Mouse (Mus musculus): Measurements from ENCODE around the gene Shf. TPM values are rescaled to one million over a fixed set of nuclear protein-coding genes. Genes with fewer than 3 reads are reported as not detected.
A peak's percentile ranks its signal among the peaks of the same experiment; 100 is the strongest.

Gene Shf
- total RNA-seq, 2 experiments from 2014 or later = 61.7 to 62.6 TPM

GRCm38 (mm10) chr2:122324586-122324985 is 44.4 kb downstream of the Shf start:
- Histone ChIP-seq H3K4me3 (no peak overlapping the region), H3K27ac (no peak overlapping the region)
- DNase-seq (ENCODE audit: low spot score in 2 of 2) = no peak
- no peak for TF ChIP-seq CTCF (conservative IDR thresholded peaks at IDR 0.05)

GRCm38 (mm10) chr2:122323960-122324359 is 45.0 kb downstream of the Shf start:
- no peak for DNase-seq (ENCODE audit: low spot score in 2 of 2)
- Histone ChIP-seq H3K27ac (no peak overlapping the region), H3K4me3 (no peak overlapping the region)
- no peak for TF ChIP-seq CTCF (conservative IDR thresholded peaks at IDR 0.05)

- Histone ChIP-seq H3K4me3 (no peak overlapping the region), H3K27ac (no peak overlapping the region)
- DNase-seq (ENCODE audit: low spot score in 2 of 2) = no peak
- no peak for TF ChIP-seq CTCF (conservative IDR thresholded peaks at IDR 0.05)
These were observed 51.6 kb downstream of the Shf start for GRCm38 (mm10) chr2:122317384-122317783.

DNA sequence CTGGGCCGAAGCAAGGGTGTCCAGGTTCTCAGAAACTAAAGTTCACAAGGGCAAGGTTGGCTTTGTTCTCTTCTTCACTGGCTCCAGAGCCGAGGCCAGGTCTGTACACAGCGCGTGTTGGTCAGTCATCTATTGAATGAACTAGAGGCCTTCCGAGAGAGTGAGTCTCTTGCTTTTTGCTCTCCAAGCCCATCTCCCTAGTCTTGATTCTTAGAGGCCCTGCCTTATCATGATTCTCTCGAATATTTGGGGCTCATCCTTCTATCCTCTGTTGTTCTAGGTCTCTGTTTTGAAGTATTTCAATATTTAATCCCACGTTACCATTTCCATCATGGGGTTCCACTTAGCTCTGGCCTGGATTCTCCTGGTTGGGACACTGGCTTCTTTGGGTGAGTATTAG is 53.6 kb downstream of the Shf start, which contains the start of gene Duox1:
Duox1 (plus strand) TSS at position 301 of the 400 bp plus-strand sequence.
- no peak for TF ChIP-seq CTCF (conservative IDR thresholded peaks at IDR 0.05)
- no peak for DNase-seq (ENCODE audit: low spot score in 2 of 2)
- no peak within 1 kb of the TSS for H3K27ac ChIP-seq
- no peak within 1 kb of the TSS for H3K4me3 ChIP-seq

GRCm38 (mm10) chr2:122313536-122313935 is 55.4 kb downstream of the Shf start, which contains the start of gene Duoxa1:
TSS of gene Duoxa1 (minus strand) at chr2:122313730.
- peak within 1 kb of the TSS; percentile 30; the same call in 1 of the 2 replicates for H3K4me3 ChIP-seq
- TF ChIP-seq CTCF (conservative IDR thresholded peaks at IDR 0.05) = no peak

DNA sequence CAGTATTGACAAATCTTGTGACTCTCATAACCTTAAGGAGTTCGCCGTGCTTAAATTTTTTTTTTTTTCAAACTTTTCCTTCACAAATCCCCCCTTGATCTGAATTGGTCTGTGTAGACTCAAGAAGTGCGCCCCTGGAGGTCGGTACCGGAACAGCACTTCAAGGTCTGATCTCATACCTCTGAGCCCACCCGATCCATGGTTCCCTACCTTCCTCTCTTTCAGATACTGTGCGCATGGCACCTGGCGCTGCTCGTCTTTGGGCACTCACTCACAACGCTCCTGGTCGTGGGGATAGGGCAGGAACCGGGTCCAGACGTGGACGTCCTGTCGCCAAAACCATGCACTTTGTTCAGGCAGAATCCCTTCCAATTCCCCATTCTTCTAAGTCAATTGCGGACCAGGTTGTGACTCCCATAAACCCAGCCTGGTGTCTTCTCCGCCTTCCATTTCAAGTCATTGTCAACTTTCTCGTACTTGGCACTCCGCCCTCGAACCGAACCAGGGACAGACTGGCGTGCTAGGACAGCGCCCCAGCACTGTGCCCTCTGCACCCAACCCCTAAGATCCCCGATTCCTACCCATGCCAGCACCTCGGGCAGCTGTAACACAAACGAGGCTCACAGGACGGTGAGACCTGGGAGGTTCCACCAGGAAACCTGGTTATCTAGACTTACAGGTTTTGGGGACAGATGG is 56.1 kb downstream of the Shf start:
- peak; percentile 30 to 63 for DNase-seq (ENCODE audit: low spot score in 2 of 2)
- H3K27ac ChIP-seq = no peak overlapping the region
- TF ChIP-seq CTCF (conservative IDR thresholded peaks at IDR 0.05) = peak; percentile 88
- peak overlapping the region; percentile 30; the same call in 1 of the 2 replicates for H3K4me3 ChIP-seq

More at GRCm38 (mm10) chr2:122313536-122313935, 55.4 kb downstream of the Shf start, which contains the start of gene Duoxa1:
- H3K27ac ChIP-seq = no peak within 1 kb of the TSS
- no peak for DNase-seq (ENCODE audit: low spot score in 2 of 2)

- TF ChIP-seq CTCF (conservative IDR thresholded peaks at IDR 0.05) = no peak
These were observed 57.4 kb downstream of the Shf start for GRCm38 (mm10) chr2:122311561-122311960.

GRCm38 (mm10) chr2:122309647-122310046 is 59.3 kb downstream of the Shf start:
- TF ChIP-seq CTCF (conservative IDR thresholded peaks at IDR 0.05) = peak; percentile 66
- H3K4me3 ChIP-seq = no peak overlapping the region
- H3K27ac ChIP-seq = no peak overlapping the region
- DNase-seq (ENCODE audit: low spot score in 2 of 2) = no peak

More at GRCm38 (mm10) chr2:122311561-122311960, 57.4 kb downstream of the Shf start:
- H3K4me3 ChIP-seq = no peak overlapping the region
- DNase-seq (ENCODE audit: low spot score in 2 of 2) = no peak
- H3K27ac ChIP-seq = no peak overlapping the region

GRCm38 (mm10) chr2:122306184-122306583 is 62.8 kb downstream of the Shf start:
- DNase-seq (ENCODE audit: low spot score in 2 of 2) = peak; percentile 14 to 31

GRCm38 (mm10) chr2:122305097-122305892 is 63.7 kb downstream of the Shf start:
- Histone ChIP-seq H3K27ac (no peak overlapping the region), H3K4me3 (no peak overlapping the region)
- no peak for DNase-seq (ENCODE audit: low spot score in 2 of 2)
- TF ChIP-seq CTCF (conservative IDR thresholded peaks at IDR 0.05) = no peak

More at GRCm38 (mm10) chr2:122306184-122306583, 62.8 kb downstream of the Shf start:
- no peak for TF ChIP-seq CTCF (conservative IDR thresholded peaks at IDR 0.05)
- no peak overlapping the region for H3K4me3 ChIP-seq
- no peak overlapping the region for H3K27ac ChIP-seq

- no peak for DNase-seq (ENCODE audit: low spot score in 2 of 2)
- no peak overlapping the region for H3K4me3 ChIP-seq
- TF ChIP-seq CTCF (conservative IDR thresholded peaks at IDR 0.05) = no peak
- no peak overlapping the region for H3K27ac ChIP-seq
These were observed 64.4 kb downstream of the Shf start for GRCm38 (mm10) chr2:122304544-122304943.

- Histone ChIP-seq H3K27ac (no peak overlapping the region), H3K4me3 (no peak overlapping the region)
- peak; percentile 86 for TF ChIP-seq CTCF (conservative IDR thresholded peaks at IDR 0.05)
- DNase-seq (ENCODE audit: low spot score in 2 of 2) = peak; percentile 47 to 58
These were observed 66.3 kb downstream of the Shf start for GRCm38 (mm10) chr2:122302574-122303241.

Measured in layer of hippocampus, adult 2 months (tissue).